Mouse (Mus musculus) G1E (cell line): ENCODE measurements around the gene Gm15217.

Experiments
- CTCF ChIP-seq: IDR thresholded peaks from 2 replicates; pipeline ENCODE4 v1.5.1; 2012; ENCODE audit warnings: low read depth, low read length, inconsistent platforms, mixed read lengths
- GATA1 ChIP-seq: IDR thresholded peaks from 2 replicates; pipeline ENCODE4 v1.6.1; 2012; ENCODE audit warnings: borderline replicate concordance, low read length, inconsistent platforms, mixed read lengths
- GATA2 ChIP-seq: IDR thresholded peaks from 2 replicates; pipeline ENCODE4 v1.6.1; 2012; ENCODE audit warnings: low read depth, low read length, inconsistent platforms, borderline replicate concordance
- POLR2AphosphoS5 ChIP-seq: IDR thresholded peaks from 2 replicates; pipeline ENCODE4 v1.6.1; 2012; ENCODE audit warnings: low read depth, low read length, inconsistent platforms; ENCODE audit not compliant: insufficient replicate concordance
- TAL1 ChIP-seq: conservative IDR thresholded peaks from 2 replicates; pipeline ENCODE4 v1.6.1; 2012; ENCODE audit warnings: low read depth, low read length, inconsistent platforms, mixed read lengths

- TF ChIP-seq CTCF (no peak), GATA1 (no peak), TAL1 (no peak), GATA2 (no peak), POLR2AphosphoS5 (no peak)
Observed at GRCm38 (mm10) chr14:46385701-46386477, 6.7 kb downstream of the Gm15217 start.
